Mouse (Mus musculus): ENCODE measurements around the gene Xkr7.

Xkr7 gene

DNA sequence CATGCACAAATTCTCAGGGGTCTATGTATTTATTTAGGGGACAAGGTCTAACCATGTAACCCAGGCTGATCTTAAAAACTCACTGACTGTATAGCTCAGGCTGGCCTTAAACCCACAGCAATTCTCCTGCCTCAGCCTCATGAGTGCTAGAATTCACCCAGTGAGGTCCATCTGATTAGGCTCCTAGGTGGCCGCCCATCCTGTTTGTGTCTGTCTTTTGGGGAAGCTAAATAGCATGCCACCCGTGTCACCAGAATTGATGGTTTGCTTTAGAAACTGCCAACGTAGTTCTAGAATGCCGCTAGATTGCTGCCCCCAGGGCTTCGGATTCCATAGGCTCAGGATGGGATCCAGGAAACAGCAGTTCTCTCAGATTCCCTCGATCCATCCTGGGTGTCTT, 35.3 kb downstream of the Xkr7 start:
- no peak for DNase-seq (ENCODE audit: extremely low read depth, insufficient read length, low spot score)

DNA sequence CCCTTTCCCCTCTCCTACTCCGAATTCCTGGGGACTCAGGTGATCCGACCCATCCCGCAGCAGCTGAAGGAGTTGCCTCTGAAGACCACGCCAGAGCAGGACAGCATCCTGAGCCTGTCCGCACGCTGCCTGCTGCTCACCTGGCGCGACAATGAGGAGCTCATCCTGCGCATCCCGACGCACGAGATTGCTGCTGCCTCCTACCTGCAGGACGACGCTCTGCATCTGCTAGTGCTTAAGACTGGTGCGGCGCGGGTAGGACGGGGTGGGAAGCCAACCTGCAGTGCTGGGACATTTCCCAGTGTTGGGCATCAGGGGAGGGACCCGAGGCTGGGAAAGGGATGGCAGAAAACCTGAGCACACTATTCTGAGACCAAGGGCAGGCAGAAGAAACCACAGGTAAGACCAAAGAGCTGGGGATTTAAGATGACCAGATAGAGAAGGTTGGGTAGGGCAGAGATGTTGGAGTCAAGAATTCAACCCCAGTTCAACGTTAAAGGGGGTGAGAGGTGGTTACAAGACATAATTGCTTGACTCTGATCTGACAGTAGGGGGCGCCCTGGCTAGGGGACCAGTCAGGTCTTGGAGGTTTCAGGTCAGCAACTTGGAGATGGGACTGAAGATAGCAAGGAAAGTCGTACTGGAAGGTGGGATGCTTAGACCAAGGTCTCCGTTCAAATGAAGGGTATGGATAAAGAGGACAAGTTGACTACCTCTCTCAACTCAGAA, 39.3 kb downstream of the Xkr7 start:
- DNase-seq (ENCODE audit: extremely low read depth, insufficient read length, low spot score) = no peak

DNA sequence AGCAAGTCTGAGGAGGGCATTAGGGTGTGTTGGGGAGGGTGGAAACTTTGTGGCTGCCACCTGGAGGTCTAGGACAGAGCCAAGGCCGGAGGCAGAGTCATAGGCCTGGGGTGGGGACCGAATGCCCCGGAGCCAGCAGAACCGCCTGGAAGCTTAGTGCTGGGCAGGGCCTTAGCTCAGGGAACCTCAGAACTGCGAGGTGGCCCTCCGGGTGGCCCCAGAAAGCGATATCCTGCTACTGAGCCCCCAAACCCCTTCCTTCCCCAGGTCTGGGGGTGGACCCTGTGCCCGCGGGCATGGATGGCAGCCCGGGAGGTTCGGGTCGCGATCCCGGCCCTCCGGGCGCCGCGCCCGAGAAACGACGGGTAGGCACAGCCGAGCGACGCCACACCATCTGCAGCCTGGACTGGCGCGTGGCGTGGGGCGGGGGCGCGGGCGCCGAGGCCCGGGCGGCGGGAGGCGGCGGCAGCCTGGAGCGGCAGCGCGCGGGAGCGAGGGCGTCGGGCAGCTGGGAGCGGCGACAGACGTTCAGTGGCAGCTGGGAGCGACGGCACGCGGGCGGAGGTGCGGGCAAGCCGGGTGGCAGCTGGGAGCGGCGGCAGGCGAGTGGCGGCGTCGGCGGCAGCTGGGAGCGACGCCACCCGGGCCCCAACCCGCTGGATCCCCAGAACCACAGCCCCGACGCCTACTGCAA, 40.0 kb downstream of the Xkr7 start:
- no peak for DNase-seq (ENCODE audit: extremely low read depth, insufficient read length, low spot score)

GRCm38 (mm10) chr2:153074651-153075050, 43.0 kb downstream of the Xkr7 start:
- no peak for DNase-seq (ENCODE audit: extremely low read depth, insufficient read length, low spot score)

DNA sequence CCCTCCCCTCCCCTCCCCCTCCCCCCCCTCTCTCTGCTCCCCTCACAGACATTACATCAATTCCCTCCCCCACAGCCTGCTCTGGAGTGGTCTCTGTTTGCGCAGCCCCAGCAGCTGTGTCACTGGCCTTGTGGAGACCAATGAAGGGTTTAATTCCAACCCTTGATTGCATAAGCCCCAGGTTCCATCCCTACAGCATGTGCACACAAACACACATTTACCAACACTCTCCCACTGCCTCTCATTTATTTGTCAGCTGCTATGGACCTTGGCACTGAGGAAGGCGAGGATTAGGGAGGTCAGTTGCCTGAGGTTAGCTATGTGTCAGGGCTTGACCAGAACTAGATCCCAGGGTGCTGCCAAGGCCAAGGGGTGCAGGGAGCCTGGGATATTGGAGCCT, 44.3 kb downstream of the Xkr7 start:
- DNase-seq (ENCODE audit: extremely low read depth, insufficient read length, low spot score) = no peak

GRCm38 (mm10) chr2:153080841-153081523, 49.3 kb downstream of the Xkr7 start:
- DNase-seq (ENCODE audit: extremely low read depth, insufficient read length, low spot score) = peak; percentile 47

DNA sequence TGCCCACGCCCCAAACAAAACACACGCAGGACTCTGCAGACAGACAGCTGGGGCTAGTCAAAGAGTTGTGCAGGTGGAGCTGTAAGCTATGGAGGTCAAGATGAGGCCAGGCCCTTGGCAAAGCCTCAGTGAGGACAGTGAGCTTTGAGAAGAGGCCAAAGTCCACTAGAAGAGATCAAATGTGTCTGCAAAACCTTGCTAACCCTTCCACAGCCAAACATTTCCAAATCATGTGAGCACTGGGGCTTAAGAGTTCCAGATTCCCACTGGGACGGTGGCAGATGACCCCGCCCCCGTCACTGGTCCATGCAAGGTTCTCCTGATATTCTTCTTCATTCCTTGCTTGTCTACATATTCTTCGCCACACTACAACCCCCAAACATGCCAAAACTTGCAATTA, 50.2 kb downstream of the Xkr7 start:
- DNase-seq (ENCODE audit: extremely low read depth, insufficient read length, low spot score) = no peak

DNA sequence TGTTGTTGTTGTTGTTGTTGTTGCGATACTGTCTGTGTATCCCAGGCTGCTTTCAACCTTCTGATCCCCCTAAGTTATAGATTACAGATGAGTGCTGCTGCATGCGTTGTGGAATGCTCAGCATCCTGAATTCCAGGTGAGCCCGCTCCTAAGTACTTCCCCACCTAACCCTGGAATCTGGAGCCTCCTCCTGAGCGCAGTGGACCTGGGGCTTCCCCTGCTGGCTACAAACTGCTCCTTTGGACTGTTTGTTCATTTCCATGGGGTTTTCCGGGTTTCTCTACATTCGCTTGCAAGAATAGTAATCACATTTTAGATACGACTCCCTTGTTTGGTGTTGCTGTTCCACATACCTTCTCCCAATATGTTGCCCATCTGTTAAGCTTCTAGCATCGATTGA, 51.6 kb downstream of the Xkr7 start:
- no peak for DNase-seq (ENCODE audit: extremely low read depth, insufficient read length, low spot score)

DNA sequence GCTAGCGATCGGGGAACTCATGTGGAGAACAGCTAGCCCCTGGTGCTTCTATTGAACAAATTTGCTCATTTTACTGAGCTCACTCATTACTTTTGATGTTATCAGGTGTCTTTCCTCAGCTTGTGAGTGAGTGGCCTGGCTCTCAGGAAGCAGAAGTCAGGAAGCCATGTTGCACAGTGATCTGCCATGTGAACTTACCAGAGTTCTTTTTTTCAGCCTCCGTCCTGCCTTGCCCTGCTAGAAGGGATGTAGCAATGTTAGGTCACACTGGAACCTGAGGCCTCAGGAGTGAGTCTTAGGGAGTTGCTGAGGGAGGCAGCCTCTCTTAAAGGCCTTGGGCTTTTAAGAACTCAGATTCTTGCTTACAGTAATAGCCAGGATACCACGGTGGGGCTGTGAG, 52.2 kb downstream of the Xkr7 start:
- DNase-seq (ENCODE audit: extremely low read depth, insufficient read length, low spot score) = no peak

DNA sequence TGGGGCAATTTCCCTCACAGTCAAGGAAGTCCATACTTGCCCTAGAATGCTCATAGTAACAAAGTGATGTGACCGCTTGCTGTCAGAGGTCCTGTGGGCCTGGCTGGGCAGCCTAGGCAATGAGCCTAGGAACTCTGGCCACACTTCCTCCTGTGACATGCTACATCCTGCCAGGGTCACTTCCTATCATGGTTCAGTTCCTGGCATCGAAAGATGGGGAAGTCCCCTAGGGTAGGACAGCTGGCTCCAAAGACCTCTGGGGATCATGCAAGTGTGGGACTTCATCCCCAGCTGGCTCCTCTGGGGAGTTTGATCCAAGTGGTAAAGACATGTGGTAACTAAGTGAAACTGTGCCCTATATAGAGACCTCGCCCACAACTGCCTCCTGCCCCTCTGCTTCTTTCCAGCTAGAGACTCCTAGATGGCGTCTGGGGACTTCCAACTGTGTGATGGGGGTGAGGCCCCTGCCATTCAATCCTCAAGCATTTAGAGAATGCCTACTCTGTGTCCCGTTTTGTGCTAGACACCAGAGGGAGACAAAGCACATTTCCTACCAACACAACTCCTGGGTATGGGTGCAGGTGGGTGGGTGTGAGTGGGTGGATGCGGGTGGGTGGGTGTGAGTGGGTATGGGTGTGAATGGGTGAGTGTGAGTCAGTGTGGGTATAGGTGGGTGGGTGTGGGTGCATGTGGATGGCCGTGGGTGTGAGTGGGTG, 52.8 kb downstream of the Xkr7 start:
- DNase-seq (ENCODE audit: extremely low read depth, insufficient read length, low spot score) = no peak

DNA sequence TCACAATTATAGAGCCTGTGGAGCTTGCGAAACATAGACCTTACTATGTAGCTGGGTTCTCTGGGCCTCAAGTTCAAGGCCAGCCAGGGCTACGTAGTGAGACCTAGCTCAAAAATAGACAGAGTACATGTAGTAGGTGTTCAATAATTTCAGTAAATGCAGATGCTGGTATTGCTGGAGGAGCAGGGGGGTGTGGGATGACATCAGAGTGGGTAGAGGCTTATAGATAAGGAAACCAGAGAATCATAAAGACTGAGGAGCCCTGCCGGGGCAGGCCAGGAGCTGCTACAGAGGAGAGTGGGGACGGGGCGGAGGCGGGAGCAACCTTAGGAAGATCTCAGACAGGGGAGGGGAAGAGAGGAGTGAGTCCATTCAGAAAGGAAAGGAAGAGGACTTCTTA, 53.9 kb downstream of the Xkr7 start:
- no peak for DNase-seq (ENCODE audit: extremely low read depth, insufficient read length, low spot score)

DNA sequence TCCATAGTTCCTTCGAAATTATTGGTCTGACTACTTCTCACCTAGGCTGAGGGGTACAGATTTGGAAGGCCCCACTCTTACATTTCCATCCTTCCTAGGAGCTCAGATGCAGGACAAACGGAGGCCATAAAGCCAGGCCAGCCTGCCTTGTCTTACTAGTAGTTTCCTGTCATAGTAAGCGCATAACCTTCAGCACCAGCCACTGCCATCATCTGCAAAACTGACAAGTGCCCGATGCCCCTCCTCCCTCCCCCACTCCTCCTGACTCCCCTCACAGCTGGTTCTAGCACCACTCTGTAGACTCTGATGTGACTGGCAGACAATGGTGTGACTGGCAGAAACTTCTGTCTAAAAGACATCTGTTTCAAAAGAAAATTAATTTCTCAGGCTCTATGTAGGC, 54.5 kb downstream of the Xkr7 start:
- no peak for DNase-seq (ENCODE audit: extremely low read depth, insufficient read length, low spot score)

DNA sequence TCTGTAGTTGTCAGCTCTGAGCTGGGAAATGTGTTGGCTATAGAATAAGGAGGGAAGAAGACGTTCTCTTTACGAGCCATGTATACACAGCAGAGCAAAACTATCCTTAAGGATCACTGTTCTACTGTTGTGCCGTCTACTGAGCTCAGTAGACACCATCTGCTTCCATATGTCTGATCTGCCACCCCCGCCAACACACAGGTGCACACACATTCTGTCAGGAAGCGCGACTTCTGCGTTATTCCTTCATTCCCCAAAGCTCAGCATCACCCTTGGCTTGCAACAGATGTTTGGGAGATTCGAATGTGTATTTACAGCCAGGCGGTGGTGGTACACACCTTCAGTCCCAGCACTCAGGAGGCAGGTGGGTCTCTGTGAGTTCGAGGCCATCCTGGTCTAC, 55.4 kb downstream of the Xkr7 start:
- DNase-seq (ENCODE audit: extremely low read depth, insufficient read length, low spot score) = no peak

- no peak for DNase-seq (ENCODE audit: extremely low read depth, insufficient read length, low spot score)
Observed at GRCm38 (mm10) chr2:153089316-153089715, 57.7 kb downstream of the Xkr7 start.

- no peak for DNase-seq (ENCODE audit: extremely low read depth, insufficient read length, low spot score)
Observed at GRCm38 (mm10) chr2:153090551-153091165, 59.0 kb downstream of the Xkr7 start.

Measured in 3134 (cell line).